Mouse (Mus musculus) right cerebral cortex, postnatal 36 days (tissue): ENCODE data around the gene Rbfox1.

Source experiments
- DNase-seq, 2 experiments: peaks; one replicate each; pipeline ENCODE4 v3.0.0; 2022; ENCODE audit warnings: low spot score in 2 of 2, mixed read lengths in 1 of 2

Rbfox1 gene

GRCm38 (mm10) chr16:6821741-6822140, 936.6 kb downstream of the Rbfox1 start:
- DNase-seq, result no peak

- no peak for DNase-seq
Observed at GRCm38 (mm10) chr16:6829892-6830524, 944.9 kb downstream of the Rbfox1 start.

GRCm38 (mm10) chr16:6833486-6833885, 948.3 kb downstream of the Rbfox1 start:
- no peak for DNase-seq

GRCm38 (mm10) chr16:6835051-6835450, 949.9 kb downstream of the Rbfox1 start:
- DNase-seq, result no peak

- DNase-seq, result peak; percentile 47 to 56
Observed at GRCm38 (mm10) chr16:6839299-6839995, 954.3 kb downstream of the Rbfox1 start.

- DNase-seq, result no peak
Observed at GRCm38 (mm10) chr16:6840007-6840406, 954.9 kb downstream of the Rbfox1 start.

GRCm38 (mm10) chr16:6840461-6840860, 955.3 kb downstream of the Rbfox1 start:
- no peak for DNase-seq

- no peak for DNase-seq
Observed at GRCm38 (mm10) chr16:6842066-6842785, 957.1 kb downstream of the Rbfox1 start.

- no peak for DNase-seq
Observed at GRCm38 (mm10) chr16:6844659-6845058, 959.5 kb downstream of the Rbfox1 start.

GRCm38 (mm10) chr16:6851393-6851792, 966.2 kb downstream of the Rbfox1 start:
- DNase-seq, result no peak

GRCm38 (mm10) chr16:6853796-6854195, 968.6 kb downstream of the Rbfox1 start:
- no peak for DNase-seq

- DNase-seq, result no peak
Observed at GRCm38 (mm10) chr16:6861656-6862055, 976.5 kb downstream of the Rbfox1 start.

- no peak for DNase-seq
Observed at GRCm38 (mm10) chr16:6882683-6883430, 997.7 kb downstream of the Rbfox1 start.

GRCm38 (mm10) chr16:6883798-6884197, 998.6 kb downstream of the Rbfox1 start:
- no peak for DNase-seq

- no peak for DNase-seq
Observed at GRCm38 (mm10) chr16:6885617-6886016, 1000.5 kb downstream of the Rbfox1 start.

GRCm38 (mm10) chr16:6889221-6889620, 1004.1 kb downstream of the Rbfox1 start:
- DNase-seq, result peak; percentile 38 to 69

- DNase-seq, result no peak
Observed at GRCm38 (mm10) chr16:6897734-6898133, 1012.6 kb downstream of the Rbfox1 start.

- no peak for DNase-seq
Observed at GRCm38 (mm10) chr16:6900006-6900405, 1014.9 kb downstream of the Rbfox1 start.

GRCm38 (mm10) chr16:6904984-6905383, 1019.8 kb downstream of the Rbfox1 start:
- no peak for DNase-seq

GRCm38 (mm10) chr16:6906001-6906400, 1020.8 kb downstream of the Rbfox1 start:
- DNase-seq, result no peak

- no peak for DNase-seq
Observed at GRCm38 (mm10) chr16:6907550-6907949, 1022.4 kb downstream of the Rbfox1 start.

GRCm38 (mm10) chr16:6914531-6914930, 1029.4 kb downstream of the Rbfox1 start:
- no peak for DNase-seq
